Mouse (Mus musculus): ENCODE data around the gene Gm36028. TPM values are rescaled to one million over a fixed set of nuclear protein-coding genes. Genes with fewer than 3 reads are reported as not detected.

The Gm36028 gene
- polyA plus RNA-seq, 1 experiment = not detected

GRCm38 (mm10) chr16:37865841-37866240 is 4.9 kb upstream of the Gm36028 start:
- no peak overlapping the region for H3K4me3 ChIP-seq (ENCODE audit: insufficient read depth, low read length)
- no peak overlapping the region for H3K27ac ChIP-seq (ENCODE audit: insufficient read depth, low read length)
- H3K4me1 ChIP-seq (ENCODE audit: control insufficient read depth, insufficient read depth, low read length) = no peaks in the 10 kb centered on the region
- no peak for TF ChIP-seq CTCF (IDR thresholded peaks at IDR 0.05; ENCODE audit: borderline replicate concordance, insufficient read depth, low read length)
- no peak for TF ChIP-seq POLR2A (IDR thresholded peaks at IDR 0.05; ENCODE audit: low read depth, low read length)

GRCm38 (mm10) chr16:37863876-37864275 is 2.9 kb upstream of the Gm36028 start:
- no peak overlapping the region for H3K27ac ChIP-seq (ENCODE audit: insufficient read depth, low read length)
- H3K4me3 ChIP-seq (ENCODE audit: insufficient read depth, low read length) = no peak overlapping the region
- H3K4me1 ChIP-seq (ENCODE audit: control insufficient read depth, insufficient read depth, low read length) = no peaks in the 10 kb centered on the region
- TF ChIP-seq CTCF (IDR thresholded peaks at IDR 0.05; ENCODE audit: borderline replicate concordance, insufficient read depth, low read length) (no peak), POLR2A (IDR thresholded peaks at IDR 0.05; ENCODE audit: low read depth, low read length) (no peak)

GRCm38 (mm10) chr16:37860213-37860612 is 733 bp downstream of the Gm36028 start:
- no peak overlapping the region for H3K4me3 ChIP-seq (ENCODE audit: insufficient read depth, low read length)
- no peak overlapping the region for H3K27ac ChIP-seq (ENCODE audit: insufficient read depth, low read length)
- TF ChIP-seq POLR2A (IDR thresholded peaks at IDR 0.05; ENCODE audit: low read depth, low read length) (no peak), CTCF (IDR thresholded peaks at IDR 0.05; ENCODE audit: borderline replicate concordance, insufficient read depth, low read length) (no peak)
- no peaks in the 10 kb centered on the region for H3K4me1 ChIP-seq (ENCODE audit: control insufficient read depth, insufficient read depth, low read length)

- Histone ChIP-seq H3K4me3 (ENCODE audit: insufficient read depth, low read length) (no peak overlapping the region), H3K4me1 (ENCODE audit: control insufficient read depth, insufficient read depth, low read length) (0 out of 2 replicates have a peak, but pooled peaks cover 2% of the 10 kb centered on the region), H3K27ac (ENCODE audit: insufficient read depth, low read length) (no peak overlapping the region)
- TF ChIP-seq CTCF (IDR thresholded peaks at IDR 0.05; ENCODE audit: borderline replicate concordance, insufficient read depth, low read length) (no peak), POLR2A (IDR thresholded peaks at IDR 0.05; ENCODE audit: low read depth, low read length) (no peak)
These were observed 3.5 kb downstream of the Gm36028 start for GRCm38 (mm10) chr16:37857495-37857894.

GRCm38 (mm10) chr16:37856327-37856726 is 4.6 kb downstream of the Gm36028 start:
- TF ChIP-seq POLR2A (IDR thresholded peaks at IDR 0.05; ENCODE audit: low read depth, low read length) (no peak), CTCF (IDR thresholded peaks at IDR 0.05; ENCODE audit: borderline replicate concordance, insufficient read depth, low read length) (no peak)
- Histone ChIP-seq H3K27ac (ENCODE audit: insufficient read depth, low read length) (no peak overlapping the region), H3K4me3 (ENCODE audit: insufficient read depth, low read length) (no peak overlapping the region), H3K4me1 (ENCODE audit: control insufficient read depth, insufficient read depth, low read length) (peaks cover 2% of the 10 kb centered on the region; the same call in 1 of the 2 replicates)

- H3K4me3 ChIP-seq (ENCODE audit: insufficient read depth, low read length) = no peak overlapping the region
- no peak for TF ChIP-seq POLR2A (IDR thresholded peaks at IDR 0.05; ENCODE audit: low read depth, low read length)
- TF ChIP-seq CTCF (IDR thresholded peaks at IDR 0.05; ENCODE audit: borderline replicate concordance, insufficient read depth, low read length) = no peak
- no peak overlapping the region for H3K27ac ChIP-seq (ENCODE audit: insufficient read depth, low read length)
- H3K4me1 ChIP-seq (ENCODE audit: control insufficient read depth, insufficient read depth, low read length) = peaks cover 2% of the 10 kb centered on the region; the same call in 1 of the 2 replicates
These were observed 5.4 kb downstream of the Gm36028 start for GRCm38 (mm10) chr16:37855583-37855982.

- peaks cover 2% of the 10 kb centered on the region; the same call in 1 of the 2 replicates for H3K4me1 ChIP-seq (ENCODE audit: control insufficient read depth, insufficient read depth, low read length)
- no peak for TF ChIP-seq CTCF (IDR thresholded peaks at IDR 0.05; ENCODE audit: borderline replicate concordance, insufficient read depth, low read length)
- no peak for TF ChIP-seq POLR2A (IDR thresholded peaks at IDR 0.05; ENCODE audit: low read depth, low read length)
- no peak overlapping the region for H3K4me3 ChIP-seq (ENCODE audit: insufficient read depth, low read length)
- no peak overlapping the region for H3K27ac ChIP-seq (ENCODE audit: insufficient read depth, low read length)
These were observed 6.4 kb downstream of the Gm36028 start for GRCm38 (mm10) chr16:37854593-37854992.

- Histone ChIP-seq H3K4me3 (ENCODE audit: insufficient read depth, low read length) (no peak overlapping the region), H3K4me1 (ENCODE audit: control insufficient read depth, insufficient read depth, low read length) (peaks cover 2% of the 10 kb centered on the region; the same call in 1 of the 2 replicates), H3K27ac (ENCODE audit: insufficient read depth, low read length) (no peak overlapping the region)
- no peak for TF ChIP-seq POLR2A (IDR thresholded peaks at IDR 0.05; ENCODE audit: low read depth, low read length)
- no peak for TF ChIP-seq CTCF (IDR thresholded peaks at IDR 0.05; ENCODE audit: borderline replicate concordance, insufficient read depth, low read length)
These were observed 6.9 kb downstream of the Gm36028 start for GRCm38 (mm10) chr16:37854054-37854453.

- Histone ChIP-seq H3K27ac (ENCODE audit: insufficient read depth, low read length) (no peak overlapping the region), H3K4me1 (ENCODE audit: control insufficient read depth, insufficient read depth, low read length) (peaks cover 2% of the 10 kb centered on the region; the same call in 1 of the 2 replicates), H3K4me3 (ENCODE audit: insufficient read depth, low read length) (no peak overlapping the region)
- TF ChIP-seq POLR2A (IDR thresholded peaks at IDR 0.05; ENCODE audit: low read depth, low read length) (no peak), CTCF (IDR thresholded peaks at IDR 0.05; ENCODE audit: borderline replicate concordance, insufficient read depth, low read length) (no peak)
These were observed 7.7 kb downstream of the Gm36028 start for GRCm38 (mm10) chr16:37853279-37853678.

- no peak for TF ChIP-seq POLR2A (IDR thresholded peaks at IDR 0.05; ENCODE audit: low read depth, low read length)
- TF ChIP-seq CTCF (IDR thresholded peaks at IDR 0.05; ENCODE audit: borderline replicate concordance, insufficient read depth, low read length) = no peak
- H3K27ac ChIP-seq (ENCODE audit: insufficient read depth, low read length) = no peak overlapping the region
- H3K4me1 ChIP-seq (ENCODE audit: control insufficient read depth, insufficient read depth, low read length) = peaks cover 2% of the 10 kb centered on the region; the same call in 1 of the 2 replicates
- H3K4me3 ChIP-seq (ENCODE audit: insufficient read depth, low read length) = no peak overlapping the region
These were observed 9.6 kb downstream of the Gm36028 start for GRCm38 (mm10) chr16:37851366-37851765.

Measured in embryonic fibroblast, embryonic 13.5 days (primary cell).